8 mouse cellular contexts compared by ENCODE assay signal in genomic region chr17:28328366-28328928, GRCm38 (mm10). TPM values are rescaled to one million over a fixed set of nuclear protein-coding genes. Genes with fewer than 3 reads are reported as not detected.
DNase-seq lines count a peak whose midpoint lies in the region; ATAC-seq and TF ChIP-seq lines count a peak whose summit lies in the region.

Gene Rpl10a (plus strand): TSS chr17:28328471.

- H3K4me1 ChIP-seq in ES-E14 (ENCODE audit: control insufficient read depth in 2 of 2, insufficient read depth in 2 of 2, low read length in 2 of 2, poor library complexity in 1 of 2) = peaks cover 0 to 24% of the 10 kb centered on the region in 2 experiments; a peak in 2 of 4 replicates
- H3K4me1 ChIP-seq in forebrain, postnatal 0 days (ENCODE audit: insufficient read depth) = peaks cover 14% of the 10 kb centered on the region
- H3K4me1 ChIP-seq in lung, embryonic 15.5 days = peaks cover 47% of the 10 kb centered on the region

- H3K4me3 ChIP-seq in ES-E14 (ENCODE audit: insufficient read depth in 1 of 2, low read depth in 1 of 2, low read length in 2 of 2, poor library complexity in 1 of 2, severe bottlenecking in 1 of 2) = peak within 1 kb of the TSS; percentile 56 to 95
- H3K4me3 ChIP-seq in forebrain, postnatal 0 days (ENCODE audit: low read depth, low read length) = peak within 1 kb of the TSS; percentile 59
- peak within 1 kb of the TSS; percentile 95 for H3K4me3 ChIP-seq in lung, embryonic 15.5 days

- TF ChIP-seq CTCF in forebrain, postnatal 0 days (IDR thresholded peaks at IDR 0.05; ENCODE audit: low read depth) = peak; percentile 92

- peaks cover 41% of the 10 kb centered on the region for H3K36me3 ChIP-seq in ES-E14 (ENCODE audit: control insufficient read depth, insufficient read depth, low read length, poor library complexity, severe bottlenecking)
- peaks cover 18% of the 10 kb centered on the region for H3K36me3 ChIP-seq in forebrain, postnatal 0 days (ENCODE audit: insufficient read depth)
- peaks cover 47% of the 10 kb centered on the region for H3K36me3 ChIP-seq in lung, embryonic 15.5 days

- peak; percentile 77 for DNase-seq in ES-E14 (ENCODE audit: low read depth, low spot score)
- DNase-seq in cerebellum, adult 18-20 months = peak; percentile 95 to 99
- peak; percentile 99 for DNase-seq in forebrain, postnatal 0 days
- DNase-seq in heart, postnatal 4 days = peak; percentile 99
- DNase-seq in layer of hippocampus, adult 8-10 months (ENCODE audit: low spot score in 2 of 2) = peak; percentile 92 to 99
- DNase-seq in ovary, adult 18-20 months (ENCODE audit: low spot score) = peak; percentile 91
- peak; percentile 99 for DNase-seq in thymus, postnatal 0 days (ENCODE audit: low spot score)

- ATAC-seq in forebrain, postnatal 0 days = peak; percentile 95
- peak; percentile 85 for ATAC-seq in lung, embryonic 15.5 days (ENCODE audit: borderline replicate concordance, extremely low read depth, low FRiP score, low TSS enrichment)

- H3K4me2 ChIP-seq in forebrain, postnatal 0 days (ENCODE audit: low read depth) = peak within 1 kb of the TSS; percentile 79
- peak within 1 kb of the TSS; percentile 84 for H3K4me2 ChIP-seq in lung, embryonic 15.5 days

- WGBS in forebrain, postnatal 0 days = 3% methylated on average over 67 of the region's 67 CpGs
- under 1% methylated on average over 66 of the region's 67 CpGs for WGBS in lung, embryonic 15.5 days

- H3K9ac ChIP-seq in ES-E14 (ENCODE audit: insufficient read depth, low read depth, low read length, poor library complexity, severe bottlenecking) = peak within 1 kb of the TSS; percentile 99
- peak within 1 kb of the TSS; percentile 93 for H3K9ac ChIP-seq in forebrain, postnatal 0 days
- peak within 1 kb of the TSS; percentile 100 for H3K9ac ChIP-seq in lung, embryonic 15.5 days

- H3K9me3 ChIP-seq in ES-E14 (ENCODE audit: control insufficient read depth, insufficient read depth, low read depth, low read length) = no peaks in the 10 kb centered on the region
- H3K9me3 ChIP-seq in forebrain, postnatal 0 days (ENCODE audit: low read length) = no peaks in the 10 kb centered on the region
- no peaks in the 10 kb centered on the region for H3K9me3 ChIP-seq in lung, embryonic 15.5 days

- H3K27ac ChIP-seq in ES-E14 (ENCODE audit: insufficient read depth, low read depth, low read length, poor library complexity, severe bottlenecking) = peak within 1 kb of the TSS; percentile 90
- peak within 1 kb of the TSS; percentile 95 for H3K27ac ChIP-seq in forebrain, postnatal 0 days (ENCODE audit: low read depth, low read length)
- peak within 1 kb of the TSS; percentile 97 for H3K27ac ChIP-seq in lung, embryonic 15.5 days

- in situ Hi-C loops in ES-E14 (cut with MboI; ENCODE audit: low sequenced_read_pairs in 2 of 2, unreplicated experiment in 2 of 2) = no loop called here

- no peaks in the 10 kb centered on the region for H3K27me3 ChIP-seq in forebrain, postnatal 0 days (ENCODE audit: insufficient read depth, low read length)
- no peaks in the 10 kb centered on the region for H3K27me3 ChIP-seq in lung, embryonic 15.5 days

TF ChIP-seq in ES-E14, 5 proteins besides CTCF, POLR2A, EP300 and RAD21:
- TF ChIP-seq ZNF384 (IDR thresholded peaks at IDR 0.05; ENCODE audit: low read depth, low read length) (no peak), HCFC1 (IDR thresholded peaks at IDR 0.05; ENCODE audit: borderline replicate concordance, insufficient read depth, low read length) (peak; percentile 70; the same call in 1 of the 2 replicates), MAFK (IDR thresholded peaks at IDR 0.05; ENCODE audit: insufficient read depth, low read depth, low read length) (no peak), CHD2 (IDR thresholded peaks at IDR 0.05; ENCODE audit: low read depth, low read length) (peak; percentile 99), ZC3H11A (IDR thresholded peaks at IDR 0.05; ENCODE audit: borderline replicate concordance, low read depth, low read length) (no peak)

RNA-seq across cellular contexts. Expression of gene Rpl10a, which starts in this region (rescaled TPM):
- total RNA-seq in ES-E14 (2012; rRNA removed) = 2,234 and 2,688 TPM in 2 replicates
- 1,161 and 1,582 TPM in 2 replicates for total RNA-seq in forebrain, postnatal 0 days (2014; rRNA removed)
- polyA plus RNA-seq in forebrain, postnatal 0 days (2015; fragmentation: Nextera tagmentation; extraction: Ambion mirVana) = 366 and 462 TPM in 2 replicates
- total RNA-seq in heart, postnatal 4 days (2021) = 100 to 1,000 TPM; 663 to 665 TPM
- 100 to 1,000 TPM; 309 to 406 (median 361) TPM for total RNA-seq in layer of hippocampus, adult 8-10 months (2022)
- polyA plus RNA-seq in lung, embryonic 15.5 days (2015; fragmentation: Nextera tagmentation; extraction: Ambion mirVana) = 606 and 658 TPM in 2 replicates
- 790 and 815 TPM in 2 replicates for polyA plus RNA-seq in thymus, postnatal 0 days (2015; fragmentation: Nextera tagmentation; extraction: Ambion mirVana)

Comparison
In these comparisons a context has a peak if more than half of its experiments do, and no peak if none do; other contexts are left out.
1. Peak in every context shown above with its lines: DNase-seq, ATAC-seq, H3K4me3 ChIP-seq and H3K27ac ChIP-seq.